Mouse (Mus musculus): Measurements from ENCODE around the gene Arhgap45. TPM values are rescaled to one million over a fixed set of nuclear protein-coding genes. Genes with fewer than 3 reads are reported as not detected.
A peak's percentile ranks its signal among the peaks of the same experiment; 100 is the strongest.
"Not testable (repeated sequence)": the region's sequence is repeated elsewhere in the genome, so short reads cannot be mapped to it uniquely, and the experiment has no call there.

The Arhgap45 gene
- total RNA-seq, 2 experiments from 2014 or later = 1.7 to 1.9 TPM

DNA sequence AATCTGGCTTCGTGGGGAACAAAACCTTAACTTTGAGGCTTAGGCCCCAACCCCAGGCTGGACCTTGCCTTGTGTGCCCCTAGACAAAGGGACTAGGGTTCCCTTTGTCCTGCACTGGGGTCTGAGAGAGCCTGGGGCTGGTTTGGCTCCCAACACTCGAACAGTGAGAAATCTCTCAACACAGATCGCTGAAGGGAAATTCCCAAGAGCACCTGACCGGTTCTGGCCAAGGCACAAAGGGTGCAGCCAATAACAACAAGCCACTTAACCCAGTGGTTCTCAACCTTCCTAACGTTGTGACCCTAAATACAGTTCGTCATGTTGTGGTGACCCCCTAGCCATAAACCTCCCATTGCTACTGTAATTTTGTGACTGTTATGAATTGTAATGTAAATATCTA lies 33.8 kb downstream of the Arhgap45 start:
- DNase-seq = no peak
- intact Hi-C loops (cut with DNase I; ENCODE audit: low total_unique reads) = no loop called here

DNA sequence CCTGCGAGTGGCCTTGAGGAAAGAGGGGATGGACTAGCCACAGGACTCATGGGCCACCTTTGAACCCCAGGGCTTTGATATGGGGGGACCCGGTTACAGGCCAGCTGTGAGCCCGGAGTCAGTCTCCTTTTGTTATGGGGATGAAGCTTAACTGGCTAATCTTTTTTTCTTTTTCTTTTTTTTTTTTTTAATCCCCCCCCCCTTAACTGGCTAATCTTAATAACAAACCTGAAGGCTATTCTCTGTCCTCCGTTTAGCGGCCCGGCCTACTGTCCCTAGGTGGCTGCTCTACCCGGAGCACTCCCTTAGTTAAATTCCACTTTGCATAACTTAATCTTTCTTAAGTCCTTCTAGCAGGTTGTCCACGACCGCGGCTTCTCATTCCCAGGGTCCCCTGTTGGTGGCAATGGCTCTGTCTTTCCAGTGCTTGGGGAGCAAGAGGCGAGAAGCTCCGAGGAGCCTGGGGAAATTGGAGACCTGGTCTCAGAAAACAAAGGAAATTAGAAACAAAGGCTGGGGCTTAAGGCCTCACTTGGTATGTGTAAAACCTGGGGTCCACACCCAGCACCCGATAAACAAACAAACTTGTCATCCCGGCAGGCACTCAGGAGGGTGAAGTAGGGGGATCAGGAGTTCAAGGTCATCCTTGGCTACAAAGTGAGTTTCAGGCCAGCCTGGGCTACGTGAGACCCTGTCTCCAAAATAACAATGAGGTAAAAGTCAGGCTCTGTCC lies 34.6 kb downstream of the Arhgap45 start:
- intact Hi-C loops (cut with DNase I; ENCODE audit: low total_unique reads) = no loop called here
- no peak for DNase-seq

DNA sequence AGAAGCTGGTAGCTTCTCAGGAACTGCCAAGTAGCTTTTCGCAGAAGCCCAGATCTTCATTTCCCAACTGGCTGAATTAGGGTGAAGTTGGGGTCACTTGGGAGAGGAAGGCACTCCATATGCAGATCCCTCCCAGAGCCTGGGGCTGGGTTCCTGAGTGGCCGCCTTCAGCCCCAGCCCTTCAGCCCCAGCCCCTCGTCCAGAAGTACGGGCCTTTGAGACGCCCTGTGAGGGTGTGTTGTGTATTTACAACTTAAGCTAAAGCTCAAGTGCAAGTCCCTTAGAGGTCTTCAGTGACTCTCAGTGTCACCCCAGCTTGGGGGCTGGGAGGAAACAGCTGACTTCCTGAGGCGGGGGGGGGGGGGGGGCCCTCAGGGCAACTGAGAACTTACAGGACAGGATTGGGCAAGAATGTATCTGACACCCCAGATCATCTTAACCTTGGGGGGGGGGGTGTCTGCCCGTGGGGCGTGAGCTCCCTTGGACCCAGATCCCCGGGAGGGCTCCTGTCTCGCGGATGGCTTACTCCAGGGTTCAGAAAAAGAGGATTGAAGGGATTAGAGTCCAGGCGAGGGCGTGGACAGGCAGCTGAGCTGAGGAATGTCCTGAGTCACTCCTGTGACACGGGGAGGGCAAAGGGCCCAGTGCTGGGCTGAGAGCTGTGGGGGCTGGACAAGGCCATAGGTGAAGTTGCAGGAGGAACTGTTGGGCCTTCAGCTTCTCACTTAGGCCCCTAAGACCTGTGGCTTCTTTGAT lies 35.3 kb downstream of the Arhgap45 start:
- intact Hi-C loops (cut with DNase I; ENCODE audit: low total_unique reads) = no loop called here
- peak; percentile 69 for DNase-seq

DNA sequence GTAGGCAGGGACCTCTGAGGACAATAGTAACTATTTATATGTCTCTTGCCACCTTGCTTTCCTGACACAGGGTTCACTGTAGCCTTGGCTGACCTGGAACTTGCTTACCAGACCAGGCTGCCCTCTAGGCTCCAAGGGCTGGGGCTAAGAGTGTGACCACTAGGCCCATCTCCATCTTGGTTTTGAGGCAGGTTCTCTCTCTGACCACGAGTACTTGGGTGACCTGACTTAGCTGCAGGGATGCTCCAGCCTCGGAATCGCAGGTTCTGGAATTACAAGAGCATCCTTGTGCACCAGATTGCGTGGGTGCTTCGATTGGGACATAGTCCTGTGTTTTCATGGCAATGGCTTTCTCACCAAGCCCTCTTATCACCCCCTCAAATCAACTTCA lies 35.9 kb downstream of the Arhgap45 start:
- no peak for DNase-seq
- intact Hi-C loops (cut with DNase I; ENCODE audit: low total_unique reads) = no loop called here

DNA sequence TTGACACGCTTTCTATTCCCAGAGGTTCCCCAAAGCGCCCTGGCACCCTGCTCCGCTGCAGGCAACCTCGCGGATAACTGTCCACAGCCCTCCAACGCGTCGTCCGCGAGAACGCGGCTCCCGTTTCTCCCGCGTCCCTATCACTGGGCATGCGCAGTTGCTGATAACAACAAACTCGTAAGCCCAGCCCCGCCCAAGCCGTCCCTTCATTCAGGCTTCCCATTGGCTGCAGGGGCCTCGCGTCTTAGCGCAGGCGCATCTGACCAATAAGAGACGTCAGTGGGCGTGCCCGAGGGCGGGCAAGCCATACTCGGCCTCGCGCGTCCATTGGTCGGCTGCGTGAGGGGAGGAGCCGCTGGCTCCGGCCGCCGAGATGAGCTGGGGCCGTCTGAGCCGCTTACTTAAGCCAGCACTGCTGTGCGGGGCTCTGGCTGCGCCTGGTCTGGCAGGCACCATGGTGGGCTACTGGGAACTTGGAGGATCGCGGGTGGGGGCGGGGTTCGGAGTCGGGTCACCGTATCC lies 36.9 kb downstream of the Arhgap45 start:
- DNase-seq = peak; percentile 100
- intact Hi-C loops (cut with DNase I; ENCODE audit: low total_unique reads) = no loop called here

DNA sequence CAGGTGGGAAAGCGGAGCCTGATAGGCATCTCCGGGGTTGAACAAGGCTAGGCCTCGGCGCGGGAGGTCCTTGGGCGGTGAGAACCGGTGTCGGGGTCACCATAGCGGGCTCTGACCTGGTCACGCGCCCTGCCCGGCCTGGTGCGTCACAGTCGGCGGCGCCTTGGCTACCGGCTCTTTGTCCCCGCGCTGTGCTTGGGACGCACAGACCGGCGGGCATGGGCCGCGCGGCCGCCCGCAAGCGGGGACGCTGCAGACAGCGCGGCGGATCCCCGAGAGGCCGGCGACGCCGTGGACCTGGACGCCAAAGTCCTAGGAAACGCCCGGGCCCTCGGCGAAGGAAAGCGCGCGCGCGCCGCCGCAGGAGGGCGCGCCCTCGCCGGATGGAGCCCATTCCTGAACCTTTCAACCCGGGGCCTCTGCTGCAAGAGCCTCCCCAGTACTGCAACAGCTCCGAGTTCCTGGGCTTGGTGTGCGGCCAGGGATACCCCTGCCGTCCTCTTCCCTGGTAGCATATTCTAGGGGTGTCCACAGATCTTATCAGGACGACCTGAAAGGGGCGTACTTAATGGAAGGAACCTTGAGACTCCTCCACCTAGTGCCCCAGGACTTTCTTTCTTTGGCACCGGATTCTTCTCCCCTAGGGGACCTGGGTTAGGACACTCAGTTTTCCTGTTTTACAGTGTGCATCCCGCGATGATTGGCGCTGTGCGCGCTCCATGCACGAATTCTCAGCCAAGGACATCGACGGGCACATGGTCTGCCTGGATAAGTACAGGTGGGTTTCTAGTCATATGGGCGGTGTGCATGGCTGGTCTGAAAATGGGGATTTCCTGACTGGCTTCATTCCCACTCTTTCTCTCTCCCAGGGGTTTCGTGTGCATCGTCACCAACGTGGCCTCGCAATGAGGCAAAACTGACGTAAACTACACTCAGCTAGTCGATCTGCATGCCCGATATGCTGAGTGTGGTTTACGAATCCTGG lies 37.7 kb downstream of the Arhgap45 start:
- DNase-seq = peak; percentile 75
- intact Hi-C loops (cut with DNase I; ENCODE audit: low total_unique reads) = no loop called here

DNA sequence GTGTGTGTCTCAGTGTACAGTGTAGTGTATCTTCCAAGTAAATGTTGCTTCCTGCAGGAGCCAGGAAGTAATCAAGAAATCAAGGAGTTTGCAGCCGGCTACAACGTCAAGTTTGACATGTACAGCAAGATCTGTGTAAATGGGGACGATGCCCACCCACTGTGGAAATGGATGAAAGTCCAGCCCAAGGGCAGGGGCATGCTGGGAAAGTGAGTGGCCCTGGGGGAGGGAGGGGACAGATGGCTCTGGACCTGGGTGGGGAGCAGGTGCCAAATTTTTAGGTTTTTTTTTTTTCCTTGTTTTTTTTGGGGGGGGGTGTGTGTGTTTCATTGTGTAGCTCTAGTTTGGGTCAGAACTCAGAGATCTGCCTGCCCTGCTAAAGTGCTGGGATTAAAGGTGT lies 38.5 kb downstream of the Arhgap45 start:
- DNase-seq = not testable (repeated sequence)

DNA sequence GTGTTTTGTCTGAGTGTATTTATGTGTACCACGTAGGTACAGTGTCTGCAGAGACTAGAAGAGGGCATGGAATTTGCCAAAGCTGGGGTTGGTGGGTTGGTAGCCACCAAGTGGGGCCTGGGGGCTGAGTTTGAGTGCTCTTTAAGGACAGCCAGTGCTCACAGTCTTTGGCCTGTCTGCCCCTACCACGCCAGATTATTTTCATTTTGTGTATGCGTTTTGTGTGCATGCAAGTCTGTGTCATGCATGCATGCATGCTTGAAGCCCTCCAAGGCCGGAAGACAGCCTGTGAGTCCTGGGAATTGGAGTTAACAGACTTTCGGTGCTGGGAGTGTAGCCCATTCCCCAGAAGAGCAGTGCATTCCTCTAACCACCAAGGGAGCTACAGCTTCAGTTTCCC lies 38.9 kb downstream of the Arhgap45 start:
- intact Hi-C loops (cut with DNase I; ENCODE audit: low total_unique reads) = loop anchor here (5.0 kb wide), 1 partner anchor 57 kb away; no protein-coding TSS in a partner anchor
- no peak for DNase-seq

More for the DNA sequence above, 38.5 kb downstream of the Arhgap45 start:
- intact Hi-C loops (cut with DNase I; ENCODE audit: low total_unique reads) = loop anchor here (5.0 kb wide), 1 partner anchor 57 kb away; no protein-coding TSS in a partner anchor

DNA sequence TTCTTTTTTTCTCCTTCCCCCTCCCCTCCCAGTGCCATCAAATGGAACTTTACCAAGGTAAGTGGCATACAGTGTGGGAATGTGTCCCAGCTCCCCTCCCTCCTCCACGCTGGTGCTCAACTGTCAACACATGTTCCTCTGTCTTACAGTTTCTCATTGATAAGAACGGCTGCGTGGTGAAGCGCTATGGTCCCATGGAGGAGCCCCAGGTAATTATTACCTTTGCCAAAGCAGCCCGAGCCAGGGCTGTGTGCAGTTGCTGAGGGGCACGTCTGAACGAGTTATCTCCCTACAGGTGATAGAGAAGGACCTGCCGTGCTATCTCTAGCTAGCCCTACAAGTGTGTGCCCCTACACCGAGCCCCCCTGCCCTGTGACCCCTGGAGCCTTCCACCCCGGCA lies 39.4 kb downstream of the Arhgap45 start:
- no peak for DNase-seq
- intact Hi-C loops (cut with DNase I; ENCODE audit: low total_unique reads) = loop anchor here (5.0 kb wide), 1 partner anchor 56 kb away; no protein-coding TSS in a partner anchor

DNA sequence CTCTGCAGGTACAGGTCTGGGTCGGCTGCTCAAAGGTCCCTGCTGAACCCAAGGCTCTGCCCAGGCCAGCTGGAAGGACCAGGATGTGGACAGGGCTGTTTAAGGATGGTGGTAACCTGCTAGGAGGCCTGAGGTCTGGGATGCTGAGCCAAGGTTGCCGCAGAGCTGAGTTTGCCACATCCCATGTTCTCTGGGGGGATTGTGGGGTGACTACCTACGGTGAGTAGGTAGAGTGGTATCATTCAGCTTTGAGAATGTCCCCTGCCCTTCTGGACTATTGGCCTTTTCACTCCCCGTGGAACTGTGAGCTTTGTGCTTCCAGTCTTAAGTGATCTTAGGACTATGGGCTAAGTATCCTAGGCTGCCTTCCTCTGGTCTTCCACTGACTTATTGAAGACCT lies 40.1 kb downstream of the Arhgap45 start:
- DNase-seq = no peak
- intact Hi-C loops (cut with DNase I; ENCODE audit: low total_unique reads) = loop anchor here (5.0 kb wide), 1 partner anchor 56 kb away; no protein-coding TSS in a partner anchor

DNA sequence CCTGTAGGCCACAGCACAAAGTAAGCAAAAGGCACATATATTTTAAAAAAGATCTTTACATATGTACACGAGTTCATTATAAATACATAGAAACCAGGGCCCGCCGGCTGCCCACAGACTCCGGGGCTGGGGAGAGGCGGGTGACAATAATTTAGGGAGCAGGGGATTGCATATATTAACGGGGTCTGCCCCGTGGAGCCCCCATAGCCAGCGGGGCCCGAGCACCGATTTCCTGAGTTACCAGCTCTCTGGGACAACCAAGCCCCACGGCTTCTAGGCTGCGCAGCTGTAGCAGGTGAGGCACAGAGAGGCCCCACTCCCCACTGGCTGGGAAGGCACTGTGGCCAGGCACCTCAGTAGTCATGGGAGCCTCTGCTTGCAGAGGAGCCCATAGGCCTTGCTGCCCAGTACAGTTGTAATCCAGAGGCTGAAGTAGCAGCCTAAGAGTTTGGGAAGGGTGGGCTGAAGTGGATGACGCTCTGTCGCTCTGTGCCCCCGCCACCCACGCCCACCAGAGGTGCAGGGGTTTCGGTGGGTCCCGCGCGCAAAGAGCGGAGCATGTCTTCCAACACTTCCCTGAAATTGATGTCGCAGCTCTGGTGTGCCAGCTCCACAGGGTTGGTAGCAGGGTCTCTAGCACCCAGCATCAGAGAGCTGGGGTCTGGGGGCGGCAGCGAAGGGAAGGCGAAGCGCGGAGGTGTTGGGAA lies 40.7 kb downstream of the Arhgap45 start:
- no peak for DNase-seq
- intact Hi-C loops (cut with DNase I; ENCODE audit: low total_unique reads) = loop anchor here (5.0 kb wide), 1 partner anchor 55 kb away; no protein-coding TSS in a partner anchor

DNA sequence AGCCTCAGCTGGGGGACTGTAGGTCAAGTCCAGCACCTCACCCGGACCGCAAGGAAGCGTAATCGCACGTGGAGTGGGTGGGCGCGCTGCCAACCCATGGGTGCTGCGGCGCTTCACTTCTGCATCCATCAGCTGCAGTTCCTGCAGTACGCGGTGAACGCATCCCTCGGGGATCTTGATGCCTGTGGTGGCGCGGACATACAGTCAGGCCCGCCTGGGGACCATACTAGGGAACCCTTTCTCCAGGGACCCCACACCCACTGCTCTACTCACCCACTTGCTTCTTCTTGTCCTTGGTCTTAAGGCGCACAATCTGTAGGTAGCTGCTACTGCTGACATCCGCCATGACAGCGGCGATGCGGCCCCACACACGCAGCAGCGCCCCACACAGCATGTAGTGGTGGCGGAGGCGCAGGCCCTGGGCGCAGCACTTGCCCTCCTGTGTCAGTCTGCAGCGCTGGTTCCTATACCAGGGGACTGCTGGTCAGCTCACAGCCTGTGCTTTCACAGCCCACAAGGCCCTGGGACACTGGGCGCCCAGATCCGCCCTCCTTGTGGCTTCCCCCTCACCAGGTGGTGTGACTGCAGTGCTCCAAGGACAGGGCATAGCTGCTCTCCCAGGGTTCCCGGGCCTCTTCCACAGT lies 41.4 kb downstream of the Arhgap45 start:
- intact Hi-C loops (cut with DNase I; ENCODE audit: low total_unique reads) = loop anchor here (5.0 kb wide), 1 partner anchor 54 kb away; no protein-coding TSS in a partner anchor
- no peak for DNase-seq

DNA sequence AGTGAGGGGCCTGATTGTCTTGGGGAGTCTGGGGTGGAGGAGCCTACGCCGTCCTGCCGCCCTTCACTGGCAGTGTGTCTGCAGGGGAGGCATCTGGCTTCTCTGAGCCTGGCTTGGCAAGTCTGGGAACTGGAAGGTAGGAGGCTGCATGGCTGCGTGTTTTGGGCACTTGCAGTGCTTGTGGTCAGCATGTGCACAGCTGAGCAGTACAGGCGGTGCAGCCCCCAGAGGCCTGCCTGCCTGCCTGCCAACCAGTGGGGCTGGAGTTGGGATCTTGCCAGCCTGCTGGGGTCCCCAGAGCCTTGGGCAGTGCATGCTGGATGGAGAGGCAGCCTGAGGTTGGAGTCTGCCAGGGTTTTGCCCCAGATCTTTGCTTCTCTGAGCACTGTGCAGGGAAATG lies 46.7 kb downstream of the Arhgap45 start:
- intact Hi-C loops (cut with DNase I; ENCODE audit: low total_unique reads) = loop anchor here (5.0 kb wide), 1 partner anchor 34 kb away; no protein-coding TSS in a partner anchor
- DNase-seq = no peak

DNA sequence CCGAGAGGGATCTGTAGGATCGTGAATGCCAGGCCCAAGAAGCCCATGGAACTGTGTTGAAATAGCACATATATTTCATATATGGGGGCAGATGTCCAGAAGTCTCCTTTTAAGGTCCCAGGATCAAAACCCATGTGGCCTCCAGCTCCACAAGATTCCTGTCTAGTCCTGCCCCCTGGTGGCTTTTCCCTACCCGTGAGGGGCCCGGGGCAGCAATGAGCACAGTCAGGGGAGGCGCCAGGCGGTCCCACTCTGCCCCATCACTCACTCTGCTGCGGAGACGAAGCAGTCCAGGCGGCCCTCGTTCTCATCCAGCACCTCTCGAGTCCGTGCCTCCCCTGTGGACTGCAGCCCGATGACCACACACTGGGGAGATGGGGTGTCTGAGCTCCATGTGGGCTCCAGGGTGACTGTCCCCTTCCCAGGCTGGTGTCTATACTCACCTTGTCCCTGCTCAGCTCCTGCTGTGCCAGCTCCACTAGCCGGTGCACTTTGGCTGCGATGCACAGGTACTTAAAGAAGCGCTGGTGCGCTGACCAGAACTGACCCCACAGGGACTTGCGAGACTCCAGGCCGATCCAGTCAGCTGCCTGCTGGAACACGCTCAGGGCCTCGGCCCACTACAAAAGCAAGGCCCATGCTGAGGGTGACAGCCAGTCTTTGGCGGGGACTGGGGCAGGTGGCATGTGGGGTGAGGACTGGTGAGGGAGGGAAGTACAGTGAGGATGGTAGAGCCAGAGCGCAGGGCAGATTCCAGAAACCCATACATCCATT lies 47.6 kb downstream of the Arhgap45 start:
- DNase-seq = no peak
- intact Hi-C loops (cut with DNase I; ENCODE audit: low total_unique reads) = loop anchor here (5.0 kb wide), 1 partner anchor 33 kb away; no protein-coding TSS in a partner anchor

DNA sequence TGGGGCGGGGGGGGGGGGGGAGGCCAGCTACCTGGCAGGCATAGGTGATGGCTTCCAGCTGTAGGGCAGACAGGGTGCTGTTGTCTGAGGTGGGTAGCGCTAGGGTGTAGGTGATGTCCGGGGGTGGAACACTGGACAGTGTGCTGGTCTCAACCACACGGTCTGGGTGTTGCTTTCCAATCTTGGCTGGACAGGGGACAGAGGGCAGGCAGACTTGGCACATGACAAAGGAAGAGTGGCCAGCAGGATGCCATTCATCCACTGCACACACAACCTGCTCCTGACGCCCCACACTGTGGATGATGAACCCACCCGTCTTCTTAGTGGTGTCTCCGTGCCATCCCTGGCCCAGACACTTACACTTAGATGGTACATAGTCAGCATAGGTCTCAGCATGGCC lies 52.8 kb downstream of the Arhgap45 start:
- intact Hi-C loops (cut with DNase I; ENCODE audit: low total_unique reads) = no loop called here
- no peak for DNase-seq

DNA sequence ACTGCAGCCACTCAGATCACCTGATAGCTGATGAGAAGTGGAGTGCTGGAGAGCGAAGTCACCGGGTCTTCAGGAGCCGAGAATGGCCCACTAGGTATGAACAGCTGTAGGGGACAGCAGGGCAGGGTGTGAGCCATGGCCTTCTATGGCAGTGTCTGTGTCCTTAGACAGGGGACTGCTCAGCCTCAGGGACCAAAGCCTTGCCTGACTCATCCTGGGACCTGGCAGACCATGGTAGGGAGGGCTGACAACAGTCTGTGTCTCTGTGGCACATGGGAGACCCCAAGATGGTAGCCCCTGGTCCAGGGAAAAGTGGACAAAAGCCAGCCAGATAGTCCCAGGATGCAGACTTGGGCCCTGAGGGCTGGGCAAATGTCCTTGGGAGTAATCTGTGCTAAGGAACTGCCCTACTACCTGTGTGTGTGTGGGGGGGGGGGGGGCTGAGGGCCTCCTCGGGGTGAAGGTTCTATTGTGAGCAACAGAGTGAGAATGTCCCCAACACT lies 53.5 kb downstream of the Arhgap45 start:
- intact Hi-C loops (cut with DNase I; ENCODE audit: low total_unique reads) = no loop called here
- DNase-seq = no peak

DNA sequence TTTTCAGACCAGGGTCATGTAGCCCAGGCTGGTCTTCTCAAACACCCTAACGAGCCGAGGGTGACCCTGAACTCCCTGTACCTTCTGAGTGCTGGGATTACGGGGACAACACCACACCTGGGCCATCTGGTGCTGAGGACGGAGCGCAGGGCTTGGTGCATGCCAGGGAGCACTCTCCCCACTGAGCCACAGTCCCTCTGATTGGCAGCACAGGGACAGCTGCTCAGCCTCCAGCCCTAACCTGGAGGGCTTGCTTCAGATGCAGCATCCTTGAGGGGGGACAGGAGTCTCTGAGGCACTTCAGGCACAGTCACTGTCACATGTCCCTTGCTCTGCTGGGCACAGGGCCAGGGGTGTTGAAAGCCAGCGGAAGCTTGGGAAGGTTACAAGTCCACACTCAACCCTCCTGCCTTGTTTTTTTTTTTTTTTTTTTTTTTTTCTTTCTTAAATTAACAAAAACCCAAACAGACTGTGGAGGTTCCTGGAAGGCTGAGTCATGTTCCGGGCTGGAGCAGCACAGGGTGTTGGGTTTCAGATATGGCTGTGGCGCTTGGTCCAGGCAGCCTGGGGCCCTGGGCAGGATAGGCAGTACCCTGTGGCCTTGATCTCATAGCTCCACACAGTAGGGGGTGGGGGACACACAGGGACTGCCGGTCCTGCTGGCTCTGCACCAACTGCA lies 54.5 kb downstream of the Arhgap45 start:
- intact Hi-C loops (cut with DNase I; ENCODE audit: low total_unique reads) = no loop called here
- DNase-seq = peak; percentile 86
